Mouse (Mus musculus) CH12.LX (cell line): ENCODE results near the gene Arel1. TPM values are rescaled to one million over a fixed set of nuclear protein-coding genes. Genes with fewer than 3 reads are reported as not detected.

ENCODE experiments used
- DNase-seq: peaks from one replicate; pipeline ENCODE4 v3.0.0-alpha.2; 2013; ENCODE audit errors: extremely low read depth
- H3K27ac ChIP-seq: 2 replicates; pipeline ENCODE4 v1.5.1; 2012; ENCODE audit warnings: low read depth, mild to moderate bottlenecking, control low read depth, moderate library complexity; ENCODE audit not compliant: insufficient read depth
- H3K27me3 ChIP-seq: replicated peaks from 2 replicates; pipeline ENCODE3; 2012; ENCODE audit warnings: inconsistent platforms
- H3K36me3 ChIP-seq, 2 experiments: replicated peaks in 1 of 2; 2 replicates each; pipeline versions ENCODE3 to v1.6.1; 2012; ENCODE audit warnings: inconsistent platforms in 1 of 2, low read length in 1 of 2, mild to moderate bottlenecking in 1 of 2, mixed read lengths in 1 of 2, moderate library complexity in 1 of 2; ENCODE audit not compliant: control insufficient read depth in 1 of 2, insufficient read depth in 1 of 2
- H3K4me1 ChIP-seq, 2 experiments: 2 replicates each; pipeline ENCODE4 v1.6.1; 2012; ENCODE audit warnings: inconsistent platforms in 1 of 2, moderate library complexity in 1 of 2; ENCODE audit not compliant: insufficient read depth in 2 of 2, control insufficient read depth in 1 of 2
- H3K4me2 ChIP-seq: 2 replicates; pipeline ENCODE4 v1.6.1; 2012; ENCODE audit warnings: low read depth, mild to moderate bottlenecking, control low read depth; ENCODE audit not compliant: poor library complexity, insufficient read depth, severe bottlenecking
- H3K4me3 ChIP-seq, 3 experiments: fragments of 150-350 bp in 1 of 3; sonication (generic) in 1 of 3; replicated peaks in 1 of 3; 2 replicates each; pipeline versions ENCODE3 to v1.5.1; 2011 to 2012; ENCODE audit warnings: low read depth in 2 of 3, low read length in 2 of 3, mild to moderate bottlenecking in 2 of 3, moderate library complexity in 2 of 3, control low read depth in 1 of 3, improper control_type of control experiment in 1 of 3, inconsistent platforms in 1 of 3, mixed read lengths in 1 of 3; ENCODE audit not compliant: poor library complexity in 1 of 3
- H3K79me2 ChIP-seq: replicated peaks from 2 replicates; pipeline ENCODE4 v1.6.1; 2012; ENCODE audit warnings: mild to moderate bottlenecking, moderate library complexity; ENCODE audit not compliant: control insufficient read depth, poor library complexity, insufficient read depth, severe bottlenecking; ENCODE audit errors: extremely low read depth
- H3K9ac ChIP-seq: 2 replicates; pipeline ENCODE4 v1.6.1; 2012; ENCODE audit warnings: low read depth, mild to moderate bottlenecking, control low read depth, moderate library complexity; ENCODE audit not compliant: insufficient read depth
- H3K9me3 ChIP-seq: replicated peaks from 2 replicates; pipeline ENCODE3; 2012; ENCODE audit warnings: low read length, inconsistent platforms, mixed read lengths
- BHLHE40 ChIP-seq: IDR thresholded peaks from 2 replicates; pipeline ENCODE4 v1.6.1; 2011; ENCODE audit warnings: mild to moderate bottlenecking, low read depth, low read length, improper control_type of control experiment
- CHD2 ChIP-seq: IDR thresholded peaks from 2 replicates; pipeline ENCODE4 v1.6.1; 2011; ENCODE audit warnings: low read length, improper control_type of control experiment
- E2F4 ChIP-seq: IDR thresholded peaks from 2 replicates; pipeline ENCODE4 v1.6.1; 2011; ENCODE audit warnings: low read depth, low read length, improper control_type of control experiment; ENCODE audit not compliant: insufficient replicate concordance
- ELF1 ChIP-seq: IDR thresholded peaks from 2 replicates; pipeline ENCODE4 v1.6.1; 2014; ENCODE audit warnings: low read depth, mild to moderate bottlenecking, inconsistent platforms, low read length, improper control_type of control experiment
- EP300 ChIP-seq: IDR thresholded peaks from 2 replicates; pipeline ENCODE4 v1.6.1; 2011; ENCODE audit warnings: low read length, improper control_type of control experiment
- ETS1 ChIP-seq: conservative IDR thresholded peaks from 2 replicates; pipeline ENCODE4 v1.6.1; 2012; ENCODE audit warnings: low read depth, mild to moderate bottlenecking, inconsistent platforms, low read length, improper control_type of control experiment, moderate library complexity
- GABPA ChIP-seq: IDR thresholded peaks from 2 replicates; pipeline ENCODE4 v1.6.1; 2012; ENCODE audit warnings: low read depth, low read length, improper control_type of control experiment, inconsistent platforms; ENCODE audit not compliant: insufficient replicate concordance
- HCFC1 ChIP-seq: IDR thresholded peaks from 2 replicates; pipeline ENCODE4 v1.6.1; 2012; ENCODE audit warnings: low read depth, mild to moderate bottlenecking, inconsistent platforms, low read length, improper control_type of control experiment
- IRF4 ChIP-seq: IDR thresholded peaks from 2 replicates; pipeline ENCODE4 v1.6.1; 2014; ENCODE audit warnings: low read depth, mild to moderate bottlenecking, inconsistent platforms, low read length, improper control_type of control experiment
- JUND ChIP-seq: conservative IDR thresholded peaks from 2 replicates; pipeline ENCODE4 v1.6.1; 2011; ENCODE audit warnings: low read depth, low read length, improper control_type of control experiment
- KAT2A ChIP-seq: IDR thresholded peaks from 2 replicates; pipeline ENCODE4 v1.6.1; 2012; ENCODE audit warnings: low read length, improper control_type of control experiment, inconsistent platforms; ENCODE audit not compliant: insufficient replicate concordance
- MAX ChIP-seq: IDR thresholded peaks from 2 replicates; pipeline ENCODE4 v1.6.1; 2011; ENCODE audit warnings: low read length, improper control_type of control experiment
- MAZ ChIP-seq: IDR thresholded peaks from 2 replicates; pipeline ENCODE4 v1.6.1; 2012; ENCODE audit warnings: low read depth, mild to moderate bottlenecking, inconsistent platforms, low read length, improper control_type of control experiment, moderate library complexity
- NELFE ChIP-seq: IDR thresholded peaks from 2 replicates; pipeline ENCODE4 v1.6.1; 2011; ENCODE audit warnings: low read depth, low read length, improper control_type of control experiment
- NRF1 ChIP-seq: IDR thresholded peaks from 2 replicates; pipeline ENCODE4 v1.6.1; 2014; ENCODE audit warnings: low read depth, mild to moderate bottlenecking, inconsistent platforms, low read length, improper control_type of control experiment, moderate library complexity
- POLR2A ChIP-seq: IDR thresholded peaks from 2 replicates; pipeline ENCODE4 v1.6.1; 2011; ENCODE audit warnings: low read depth, mild to moderate bottlenecking, improper control_type of control experiment, low read length
- SIN3A ChIP-seq: IDR thresholded peaks from 2 replicates; pipeline ENCODE4 v1.6.1; 2012; ENCODE audit warnings: low read length, improper control_type of control experiment, inconsistent platforms
- TBP ChIP-seq: conservative IDR thresholded peaks from 2 replicates; pipeline ENCODE4 v1.6.1; 2011; ENCODE audit warnings: low read depth, low read length, improper control_type of control experiment
- USF1 ChIP-seq: IDR thresholded peaks from 2 replicates; pipeline ENCODE4 v1.6.1; 2014; ENCODE audit warnings: low read depth, mild to moderate bottlenecking, inconsistent platforms, low read length, improper control_type of control experiment
- ZC3H11A ChIP-seq: IDR thresholded peaks from 2 replicates; pipeline ENCODE4 v1.6.1; 2012; ENCODE audit warnings: low read depth, mild to moderate bottlenecking, inconsistent platforms, low read length, improper control_type of control experiment
- dilution Hi-C: fragments of 300-500 bp; cut with MboI; formaldehyde crosslinking; loops from 2 replicates; pipeline ENCODE4 v1.14.3; 2020; ENCODE audit warnings: low sequenced_read_pairs; ENCODE audit not compliant: extremely low pct_unique_long_range_greater_than_20kb, extremely low pct_ligation_motif_present
- in situ Hi-C: fragments of 300-500 bp; cut with MboI; formaldehyde crosslinking; loops from 3 replicates; pipeline ENCODE4 v1.14.3; 2019; ENCODE audit warnings: low sequenced_read_pairs, low pct_ligation_motif_present, low pct_unique_long_range_greater_than_20kb, mixed read lengths
- polyA plus RNA-seq: library from polyadenylated mRNA; unstranded; fragments of >175 nt; gene quantifications from 2 replicates; pipeline ENCODE4 v1.2.1, GENCODE M21; 2012; ENCODE audit warnings: low read depth; ENCODE audit not compliant: insufficient read length
- total RNA-seq, 2 experiments: library from RNA; depleted of rRNA; stranded (reverse); fragments of 300-350 nt in 1 of 2; fragments of >200 nt in 1 of 2; gene quantifications; 2 replicates each; pipeline ENCODE4 v1.2.3; 2012 to 2014

Gene Arel1
- total and polyA plus RNA-seq, 3 experiments = 16.9 to 22.5 (median 21.6) TPM

DNA sequence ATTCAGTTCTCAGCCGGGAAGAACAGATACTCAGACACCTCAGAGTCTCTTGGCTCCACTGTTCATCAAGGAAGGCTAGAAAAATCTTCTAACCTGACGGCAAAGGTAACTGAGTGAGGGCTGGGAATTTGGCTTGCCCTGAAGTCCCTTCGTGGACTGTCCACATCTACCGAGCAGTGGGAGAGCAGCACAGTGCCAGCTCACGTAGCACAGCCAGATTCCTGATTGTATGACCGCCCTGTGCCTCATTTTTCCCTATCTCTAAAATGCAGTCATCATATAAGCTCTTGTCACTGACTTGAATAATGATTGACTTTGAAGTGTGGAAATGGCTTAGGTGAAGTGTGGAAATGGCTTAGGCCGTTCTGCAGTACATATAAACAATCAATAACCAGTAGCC is 66.3 kb downstream of the Arel1 start:
- TF ChIP-seq USF1 = no peak
- DNase-seq = no peak
- Histone ChIP-seq H3K9me3 (no peaks in the 10 kb centered on the region), H3K36me3 (no peaks in the 10 kb centered on the region), H3K4me2 (no peak overlapping the region), H3K27me3 (peaks cover 13% of the 10 kb centered on the region), H3K4me3 (no peak overlapping the region), H3K9ac (no peak overlapping the region), H3K79me2 (no peaks in the 10 kb centered on the region), H3K4me1 (peaks cover 5 to 16% of the 10 kb centered on the region in 2 experiments; a peak in 3 of 4 replicates), H3K27ac (no peak overlapping the region)
- dilution Hi-C loops = no loop called here
- in situ Hi-C loops = no loop called here

DNA sequence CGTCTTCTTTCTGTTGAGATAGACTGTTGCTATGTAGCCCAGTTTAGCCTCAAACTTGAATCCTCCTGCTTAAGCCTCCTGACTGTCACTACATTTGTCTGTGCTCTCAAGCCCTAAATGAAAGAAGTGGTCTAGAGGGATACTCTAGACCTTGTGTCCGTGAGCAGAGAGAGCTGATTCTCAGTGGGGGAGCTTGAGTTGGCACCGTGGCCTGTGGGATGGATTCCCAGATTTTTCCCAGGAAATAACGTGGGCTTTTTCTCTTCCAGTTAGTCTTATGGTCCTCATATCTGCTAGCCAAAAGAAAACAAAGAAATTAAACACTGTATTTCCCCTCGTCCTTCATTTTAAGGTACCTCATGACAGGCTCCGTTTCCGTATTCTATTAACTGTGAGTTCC is 70.4 kb downstream of the Arel1 start:
- H3K36me3 ChIP-seq = no peaks in the 10 kb centered on the region
- H3K79me2 ChIP-seq = no peaks in the 10 kb centered on the region
- H3K4me1 ChIP-seq = no peaks in the 10 kb centered on the region
- no peaks in the 10 kb centered on the region for H3K9me3 ChIP-seq
- dilution Hi-C loops = no loop called here
- in situ Hi-C loops = no loop called here
- H3K27ac ChIP-seq = no peak overlapping the region
- no peak for DNase-seq
- no peak overlapping the region for H3K4me3 ChIP-seq
- H3K27me3 ChIP-seq = peaks cover 19% of the 10 kb centered on the region
- TF ChIP-seq IRF4 (no peak), ELF1 (no peak), MAX (no peak), GABPA (no peak), SIN3A (no peak), NELFE (no peak), HCFC1 (no peak), NRF1 (no peak), E2F4 (no peak), MAZ (no peak), EP300 (no peak), ETS1 (no peak)
- H3K9ac ChIP-seq = no peak overlapping the region
- no peak overlapping the region for H3K4me2 ChIP-seq

DNA sequence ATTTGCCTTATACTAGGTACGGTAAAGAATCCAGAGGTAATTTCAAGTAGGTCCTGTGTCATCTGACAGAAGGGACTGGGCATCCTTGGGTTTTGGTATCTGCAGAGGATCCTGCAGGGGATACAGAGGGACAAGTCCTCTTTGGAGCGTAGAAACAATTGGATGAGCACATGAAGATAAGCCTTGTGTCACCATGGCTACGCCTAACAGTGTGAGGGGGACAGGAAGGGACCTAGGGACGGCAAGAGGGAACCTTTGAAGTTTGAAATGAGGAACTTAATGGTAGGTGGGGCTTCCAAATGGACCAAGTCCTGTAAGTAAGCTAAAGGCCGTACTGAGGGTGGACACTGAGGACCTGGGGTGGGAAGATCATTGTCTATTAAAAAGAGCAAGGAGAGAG is 73.4 kb downstream of the Arel1 start:
- Histone ChIP-seq H3K36me3 (no peaks in the 10 kb centered on the region), H3K27me3 (peaks cover 23% of the 10 kb centered on the region), H3K4me3 (no peak overlapping the region), H3K27ac (no peak overlapping the region)
- dilution Hi-C loops = no loop called here
- no peak for DNase-seq
- no peak for TF ChIP-seq E2F4
- TF ChIP-seq MAX = no peak
- TF ChIP-seq JUND = no peak
- no peak for TF ChIP-seq NELFE
- no peak for TF ChIP-seq ETS1
- no peak for TF ChIP-seq POLR2A
- TF ChIP-seq KAT2A = no peak
- TF ChIP-seq BHLHE40 = no peak
- no peak for TF ChIP-seq USF1
- no peak for TF ChIP-seq IRF4
- TF ChIP-seq TBP = no peak
- no peak for TF ChIP-seq CHD2
- TF ChIP-seq ZC3H11A = no peak
- TF ChIP-seq, all 38 proteins: peak for 0
- H3K4me1 ChIP-seq = no peaks in the 10 kb centered on the region
- H3K9me3 ChIP-seq = no peaks in the 10 kb centered on the region
- in situ Hi-C loops = no loop called here
- no peak overlapping the region for H3K4me2 ChIP-seq
- H3K79me2 ChIP-seq = no peaks in the 10 kb centered on the region
- H3K9ac ChIP-seq = no peak overlapping the region
